Mouse (Mus musculus) cortical plate, adult 2 months (tissue): ENCODE results near the gene Dst. TPM values are rescaled to one million over a fixed set of nuclear protein-coding genes. Genes with fewer than 3 reads are reported as not detected.

Source experiments
- H3K27ac ChIP-seq: fragments of 200-500 bp; 2 replicates; pipeline ENCODE4 v1.5.1; 2012; ENCODE audit warnings: low read length, control low read depth, inconsistent platforms; ENCODE audit not compliant: insufficient read depth
- H3K4me1 ChIP-seq: fragments of 200-500 bp; 2 replicates; pipeline ENCODE4 v1.6.1; 2011; ENCODE audit warnings: low read length; ENCODE audit not compliant: control insufficient read depth, insufficient read depth
- H3K4me3 ChIP-seq: fragments of 200-500 bp; 2 replicates; pipeline ENCODE4 v1.5.1; 2011; ENCODE audit warnings: mild to moderate bottlenecking, low read length, control low read depth; ENCODE audit not compliant: insufficient read depth
- CTCF ChIP-seq: fragments of 200-500 bp; IDR thresholded peaks from 2 replicates; pipeline ENCODE4 v1.5.1; 2011; ENCODE audit warnings: mild to moderate bottlenecking, control low read depth, low read length; ENCODE audit not compliant: insufficient read depth; ENCODE audit errors: extremely low read depth
- POLR2A ChIP-seq: fragments of 200-500 bp; IDR thresholded peaks from 2 replicates; pipeline ENCODE4 v1.6.1; 2011; ENCODE audit warnings: mild to moderate bottlenecking, low read length, control low read depth; ENCODE audit not compliant: insufficient read depth; ENCODE audit errors: extremely low read depth
- polyA plus RNA-seq: library from polyadenylated mRNA; depleted of rRNA; stranded (reverse); fragments of >200 nt; gene quantifications from 2 replicates; pipeline ENCODE4 v1.2.3, GENCODE M21; 2012

Dst gene
- polyA plus RNA-seq, 1 experiment, result 88.5 TPM

DNA sequence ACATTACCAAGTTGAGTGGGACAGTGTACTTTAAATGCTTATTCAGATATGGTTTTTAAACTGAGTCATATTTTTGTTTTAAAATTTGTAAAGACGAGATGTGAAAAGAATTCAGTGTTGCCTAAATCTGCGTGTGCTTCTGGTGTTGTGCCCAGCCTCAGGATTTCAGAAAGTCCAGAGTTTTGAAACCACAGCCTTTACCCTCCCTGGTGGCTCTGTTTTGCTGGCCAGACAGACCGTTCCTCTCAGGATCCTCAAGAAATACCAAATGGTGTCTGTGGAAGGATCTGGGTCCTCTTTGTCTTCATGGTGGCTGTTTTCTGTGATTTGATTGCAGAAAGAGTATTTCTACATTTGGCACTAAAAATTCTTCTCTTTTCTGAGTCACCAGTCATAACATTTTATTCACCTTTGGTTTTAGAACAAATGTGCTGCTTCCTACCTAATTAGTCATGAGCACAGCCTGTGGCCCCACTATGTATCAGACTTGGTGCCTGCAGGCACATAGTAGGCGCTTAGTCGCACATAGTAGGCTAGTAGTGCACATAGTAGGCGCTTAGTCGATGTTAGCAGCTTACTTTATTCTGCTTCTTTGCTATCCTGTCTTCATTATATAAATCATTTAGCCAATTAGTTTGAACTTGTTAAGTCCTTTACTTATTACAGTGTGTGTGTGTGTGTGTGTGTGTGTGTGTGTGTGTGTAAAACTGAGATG is 136.0 kb downstream of the Dst start:
- TF ChIP-seq POLR2A, result no peak
- Histone ChIP-seq H3K4me3 (no peak overlapping the region), H3K27ac (no peak overlapping the region), H3K4me1 (peaks cover 12% of the 10 kb centered on the region)

DNA sequence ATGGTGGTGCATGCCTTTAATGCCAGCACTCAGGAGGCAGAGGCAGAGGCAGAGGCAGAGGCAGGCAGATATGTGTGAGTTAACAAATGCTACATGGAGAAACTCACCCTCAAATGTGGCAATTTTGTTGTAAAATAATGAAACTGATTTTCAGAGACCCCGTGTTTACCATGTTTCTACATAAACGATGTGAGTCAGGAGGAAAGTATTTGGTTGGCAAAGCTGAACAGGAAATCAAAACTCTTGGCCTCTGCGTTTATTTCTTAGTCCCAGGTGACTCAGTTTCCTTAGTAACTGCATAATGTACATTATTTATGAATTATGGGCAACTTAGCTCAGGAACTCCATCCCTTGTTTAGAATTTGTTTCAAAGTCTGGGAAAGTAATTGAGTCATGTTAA is 136.7 kb downstream of the Dst start:
- Histone ChIP-seq H3K4me3 (no peak overlapping the region), H3K27ac (no peak overlapping the region), H3K4me1 (peaks cover 12% of the 10 kb centered on the region)
- no peak for TF ChIP-seq CTCF
- no peak for TF ChIP-seq POLR2A

DNA sequence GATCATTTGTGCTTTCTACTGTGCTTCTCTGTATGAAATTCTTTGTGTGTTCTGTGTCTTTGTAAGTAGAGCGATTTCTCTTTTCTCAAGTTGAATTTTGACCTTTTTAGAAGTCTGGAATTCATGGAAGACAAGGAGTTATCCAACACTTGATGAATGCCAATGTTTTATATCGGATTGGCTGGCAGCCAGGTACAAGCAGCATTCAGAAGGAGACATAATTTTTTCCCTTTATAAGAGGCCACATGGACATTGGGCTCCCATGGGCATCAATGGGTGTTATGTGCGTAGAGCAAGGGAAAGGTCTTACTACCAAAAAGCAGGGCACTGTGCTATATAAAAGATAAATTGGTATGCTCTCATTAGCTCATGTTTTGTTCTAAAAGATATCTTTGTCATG is 139.3 kb downstream of the Dst start:
- no peak for TF ChIP-seq POLR2A
- no peak for TF ChIP-seq CTCF
- Histone ChIP-seq H3K4me1 (peaks cover 3% of the 10 kb centered on the region), H3K27ac (no peak overlapping the region), H3K4me3 (no peak overlapping the region)

- TF ChIP-seq POLR2A (no peak), CTCF (no peak)
These were observed 143.2 kb downstream of the Dst start for GRCm38 (mm10) chr1:34051251-34051650.

DNA sequence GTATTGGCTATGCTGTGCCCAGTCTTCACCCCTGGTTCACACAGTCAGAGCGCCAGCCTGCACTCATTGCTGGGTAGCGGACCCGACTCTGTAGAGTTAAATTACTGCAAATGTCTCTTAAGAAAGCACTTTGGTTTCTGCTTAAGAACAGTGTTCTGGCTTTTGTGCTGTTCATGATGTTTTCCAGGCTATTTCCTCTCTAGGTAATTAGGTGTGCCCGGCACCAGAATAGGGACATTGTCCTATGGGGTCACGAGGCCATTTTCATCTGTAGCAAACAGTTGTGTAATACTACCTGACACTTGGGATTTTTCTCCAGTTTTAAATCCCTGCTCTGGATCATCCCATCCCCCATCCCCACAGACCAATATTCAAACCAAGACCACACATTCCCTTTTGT is 144.4 kb downstream of the Dst start:
- TF ChIP-seq CTCF (no peak), POLR2A (no peak)
- no peak overlapping the region for H3K27ac ChIP-seq
- H3K4me3 ChIP-seq, result no peak overlapping the region
- H3K4me1 ChIP-seq, result peaks cover 5% of the 10 kb centered on the region

More at GRCm38 (mm10) chr1:34051251-34051650, 143.2 kb downstream of the Dst start:
- peaks cover 5% of the 10 kb centered on the region for H3K4me1 ChIP-seq
- H3K4me3 ChIP-seq, result no peak overlapping the region
- H3K27ac ChIP-seq, result no peak overlapping the region

DNA sequence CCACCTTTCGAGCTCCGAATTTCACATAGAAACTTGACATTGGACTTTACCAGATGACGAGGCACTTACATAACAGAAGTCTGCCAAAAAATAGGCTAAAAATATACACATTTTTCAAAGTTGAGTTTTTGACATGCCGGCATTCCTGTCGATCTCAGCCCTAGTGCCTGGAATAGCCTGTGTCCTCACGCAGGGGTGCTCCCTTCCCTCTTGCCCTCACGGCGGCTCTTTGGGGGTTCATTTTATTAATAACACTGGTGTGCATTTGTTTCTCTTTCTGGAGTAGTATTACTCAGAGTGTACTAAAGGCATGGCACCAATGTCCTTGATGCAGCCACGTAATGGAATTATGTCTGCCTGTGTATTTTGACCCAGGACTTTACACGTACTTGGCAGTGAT is 146.9 kb downstream of the Dst start:
- no peak overlapping the region for H3K4me3 ChIP-seq
- no peak overlapping the region for H3K27ac ChIP-seq
- H3K4me1 ChIP-seq, result peaks cover 7% of the 10 kb centered on the region
- no peak for TF ChIP-seq POLR2A
- TF ChIP-seq CTCF, result no peak

DNA sequence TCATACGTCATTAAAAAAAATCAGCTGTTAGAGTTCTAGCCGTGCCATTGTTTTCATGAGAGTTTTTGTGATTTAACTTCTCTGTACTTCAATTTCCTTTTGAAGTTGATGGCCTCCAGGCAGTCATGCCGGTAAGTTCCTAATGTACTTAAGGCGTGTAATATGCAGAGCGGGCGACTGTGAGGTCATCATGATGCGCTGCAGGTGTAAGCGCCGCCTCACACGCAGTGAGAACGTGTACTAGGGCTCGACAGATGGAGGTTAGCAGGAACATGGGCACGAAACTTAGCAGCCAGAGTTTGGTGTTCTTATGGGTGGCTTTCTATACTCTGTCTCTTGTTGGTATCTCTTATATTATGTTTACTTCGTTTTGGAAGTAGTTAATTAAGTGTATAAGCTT is 148.6 kb downstream of the Dst start:
- no peak overlapping the region for H3K27ac ChIP-seq
- H3K4me1 ChIP-seq, result peaks cover 9% of the 10 kb centered on the region
- H3K4me3 ChIP-seq, result no peak overlapping the region
- TF ChIP-seq POLR2A, result no peak
- no peak for TF ChIP-seq CTCF

DNA sequence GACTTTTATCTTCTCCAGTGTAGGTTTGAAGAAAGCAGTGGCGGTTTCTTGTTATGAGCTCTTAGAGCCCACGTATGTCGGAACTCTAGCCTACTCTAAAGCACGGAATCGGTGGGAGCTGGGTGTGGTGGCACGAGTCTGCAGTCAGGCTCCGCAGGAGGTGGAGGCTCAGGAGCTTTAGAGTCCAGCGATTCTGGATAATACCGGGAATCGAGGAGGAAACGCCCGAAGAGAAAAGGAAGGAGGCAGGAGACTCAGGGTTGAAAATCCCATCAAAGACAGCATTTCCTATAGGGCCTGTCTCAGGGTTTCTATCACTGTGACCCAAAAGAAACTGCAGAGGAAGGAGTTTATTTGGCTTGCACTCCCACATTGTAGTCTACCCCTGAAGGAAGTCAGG is 151.2 kb downstream of the Dst start:
- Histone ChIP-seq H3K4me1 (peaks cover 9% of the 10 kb centered on the region), H3K27ac (no peak overlapping the region), H3K4me3 (no peak overlapping the region)
- TF ChIP-seq CTCF, result no peak
- TF ChIP-seq POLR2A, result no peak

- no peak overlapping the region for H3K27ac ChIP-seq
- TF ChIP-seq CTCF (no peak), POLR2A (no peak)
- peaks cover 9% of the 10 kb centered on the region for H3K4me1 ChIP-seq
- H3K4me3 ChIP-seq, result no peak overlapping the region
These were observed 152.4 kb downstream of the Dst start for GRCm38 (mm10) chr1:34060446-34060845.

DNA sequence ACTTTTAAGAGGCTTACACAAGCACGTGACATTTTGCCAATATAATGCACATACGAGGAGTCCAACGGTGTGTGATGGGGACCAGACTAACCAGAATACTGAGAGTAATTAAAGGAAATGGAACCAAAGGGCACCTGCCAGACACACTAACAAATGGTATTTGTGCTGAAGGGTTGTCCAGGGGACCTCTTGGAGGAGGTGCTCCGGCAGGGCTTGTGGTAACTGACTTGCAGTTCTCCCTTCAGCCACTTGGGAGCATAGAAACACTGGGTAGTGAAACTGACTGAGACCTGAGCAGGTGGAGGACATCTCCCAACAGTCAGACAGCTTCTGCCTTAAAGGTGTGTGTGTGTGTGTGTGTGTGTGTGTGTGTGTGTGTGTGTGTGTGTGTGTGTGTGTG is 153.1 kb downstream of the Dst start:
- Histone ChIP-seq H3K4me1 (peaks cover 8% of the 10 kb centered on the region), H3K4me3 (no peak overlapping the region), H3K27ac (no peak overlapping the region)
- TF ChIP-seq CTCF, result peak; percentile 73
- TF ChIP-seq POLR2A, result no peak
